Mouse (Mus musculus) neural tube, postnatal 0 days (tissue): ENCODE data around the gene Sidt2. TPM values are rescaled to one million over a fixed set of nuclear protein-coding genes. Genes with fewer than 3 reads are reported as not detected.

Experiments used
- microRNA-seq: library from miRNA; unstranded; fragments of <30 nt; microRNA quantifications from one replicate; pipeline ENCODE4, GENCODE M21; 2016
- polyA plus RNA-seq: library from polyadenylated mRNA; unstranded; fragments of >200 nt; fragmentation: Nextera tagmentation; extraction: Ambion mirVana; gene quantifications from 2 replicates; pipeline ENCODE4 v1.2.1, GENCODE M21; 2015

Gene Sidt2
- polyA plus RNA-seq, result 56.4 and 60.5 TPM in 2 replicates

GRCm38 (mm10) chr9:45955107-45955963, at the start of gene Sidt2:
TSS of gene Sidt2 (minus strand) at chr9:45955258.

GRCm38 (mm10) chr9:45935628-45936210, 19.3 kb downstream of the Sidt2 start, which contains the start of gene Tagln:
TSS of gene Tagln (minus strand) at chr9:45936058.

GRCm38 (mm10) chr9:45906355-45907077, 48.5 kb downstream of the Sidt2 start, which contains the start of the genes Pcsk7 and Rnf214:
TSS of gene Pcsk7 (plus strand) at chr9:45906497.
TSS of gene Rnf214 (minus strand) at chr9:45906911.

Small RNAs within 50 kb of the gene (microRNA-seq; reads per million reads assigned to microRNA genes)
- gene Mir7087, result not detected

Other genes starting within 250 kb of the Sidt2 start
- gene Cep164, start 126.6 kb downstream of the Sidt2 start, polyA plus RNA-seq, result 14.5 and 14.6 TPM in 2 replicates
- gene Bace1, start 116.7 kb downstream of the Sidt2 start, polyA plus RNA-seq, result 40.6 and 41.8 TPM in 2 replicates
- gene Pcsk7, start 48.8 kb downstream of the Sidt2 start, polyA plus RNA-seq, result 17.9 and 22.4 TPM in 2 replicates
- 61.2 and 74.3 TPM in 2 replicates for gene Rnf214, start 48.3 kb downstream of the Sidt2 start, polyA plus RNA-seq
- gene Tagln, start 19.2 kb downstream of the Sidt2 start, polyA plus RNA-seq, result 6.8 and 8.4 TPM in 2 replicates
- 203 and 224 TPM in 2 replicates for gene Pafah1b2, start 57.4 kb upstream of the Sidt2 start, polyA plus RNA-seq
- gene Sik3, start 57.6 kb upstream of the Sidt2 start, polyA plus RNA-seq, result 15.1 and 16.0 TPM in 2 replicates